Mouse (Mus musculus): ENCODE results near the gene Camk1d.
A peak's percentile ranks its signal among the peaks of the same experiment; 100 is the strongest.

The Camk1d gene

GRCm38 (mm10) chr2:5656326-5656725 is 58.0 kb downstream of the Camk1d start:
- DNase-seq = no peak

GRCm38 (mm10) chr2:5652071-5652470 is 62.2 kb downstream of the Camk1d start:
- no peak for DNase-seq

- no peak for DNase-seq
These were observed 62.9 kb downstream of the Camk1d start for GRCm38 (mm10) chr2:5651285-5651870.

- DNase-seq = no peak
These were observed 65.1 kb downstream of the Camk1d start for GRCm38 (mm10) chr2:5649226-5649625.

GRCm38 (mm10) chr2:5648764-5649163 is 65.6 kb downstream of the Camk1d start:
- no peak for DNase-seq

GRCm38 (mm10) chr2:5646322-5646721 is 68.0 kb downstream of the Camk1d start:
- DNase-seq = no peak

GRCm38 (mm10) chr2:5645584-5645983 is 68.7 kb downstream of the Camk1d start:
- DNase-seq = no peak

GRCm38 (mm10) chr2:5643937-5644336 is 70.4 kb downstream of the Camk1d start:
- DNase-seq = no peak

GRCm38 (mm10) chr2:5643226-5643625 is 71.1 kb downstream of the Camk1d start:
- DNase-seq = no peak

GRCm38 (mm10) chr2:5642624-5643023 is 71.7 kb downstream of the Camk1d start:
- no peak for DNase-seq

GRCm38 (mm10) chr2:5641678-5642077 is 72.6 kb downstream of the Camk1d start:
- DNase-seq = no peak

- DNase-seq = no peak
These were observed 73.7 kb downstream of the Camk1d start for GRCm38 (mm10) chr2:5640586-5640985.

- peak in 1 of 2 experiments; percentile 14 for DNase-seq
These were observed 77.2 kb downstream of the Camk1d start for GRCm38 (mm10) chr2:5636801-5637742.

GRCm38 (mm10) chr2:5632355-5632684 is 82.0 kb downstream of the Camk1d start:
- no peak for DNase-seq

- DNase-seq = no peak
These were observed 82.5 kb downstream of the Camk1d start for GRCm38 (mm10) chr2:5631676-5632354.

- no peak for DNase-seq
These were observed 83.6 kb downstream of the Camk1d start for GRCm38 (mm10) chr2:5630710-5631109.

- no peak for DNase-seq
These were observed 89.9 kb downstream of the Camk1d start for GRCm38 (mm10) chr2:5624379-5624778.

GRCm38 (mm10) chr2:5618361-5618896 is 95.9 kb downstream of the Camk1d start:
- no peak for DNase-seq

- no peak for DNase-seq
These were observed 99.4 kb downstream of the Camk1d start for GRCm38 (mm10) chr2:5614896-5615295.

GRCm38 (mm10) chr2:5614308-5614705 is 100.0 kb downstream of the Camk1d start:
- no peak for DNase-seq

GRCm38 (mm10) chr2:5613651-5614307 is 100.5 kb downstream of the Camk1d start:
- DNase-seq = peak; percentile 21 to 64

- DNase-seq = no peak
These were observed 102.7 kb downstream of the Camk1d start for GRCm38 (mm10) chr2:5611601-5612000.

- no peak for DNase-seq
These were observed 103.8 kb downstream of the Camk1d start for GRCm38 (mm10) chr2:5610521-5610920.
